Mouse (Mus musculus) gastrocnemius, postnatal 36 days (tissue): ENCODE measurements around the gene Olfr995. TPM values are rescaled to one million over a fixed set of nuclear protein-coding genes. Genes with fewer than 3 reads are reported as not detected.

Source experiments
- DNase-seq, 2 experiments: peaks; one replicate each; pipeline ENCODE4 v3.0.0; 2022
- intact Hi-C: fragments of 180-260 bp; cut with DNase I; formaldehyde crosslinking; loops from one replicate; pipeline ENCODE4 v1.15.1; 2025
- long read RNA-seq, 2 experiments: library from polyadenylated mRNA; stranded (forward); transcript quantifications; one replicate each; pipeline ENCODE4 v2.0.0; 2021
- total RNA-seq, 2 experiments: library from RNA; stranded (reverse); gene quantifications; 2 replicates each; pipeline ENCODE4 v1.2.3; 2021

Olfr995 gene
- not detected for total RNA-seq
- long read RNA-seq, experiment 1 = 0 reads
- long read RNA-seq, experiment 2 = 0 reads

- intact Hi-C loops = no loop called here
- no peak for DNase-seq
Measured at GRCm38 (mm10) chr2:85443539-85443938, at the start of gene Olfr995. TSS of gene Olfr995 (minus strand) at chr2:85443639.

GRCm38 (mm10) chr2:85490396-85490795 lies 47.0 kb upstream of the Olfr995 start:
- intact Hi-C loops = no loop called here
- no peak for DNase-seq

GRCm38 (mm10) chr2:85466801-85467325 lies 23.4 kb upstream of the Olfr995 start:
- DNase-seq = no peak
- intact Hi-C loops = no loop called here

GRCm38 (mm10) chr2:85442546-85442945 lies 893 bp downstream of the Olfr995 start:
- intact Hi-C loops = no loop called here
- no peak for DNase-seq

GRCm38 (mm10) chr2:85436351-85436750 lies 7.1 kb downstream of the Olfr995 start, which contains the start of gene Olfr994:
TSS of gene Olfr994 (minus strand) at chr2:85436451.
- intact Hi-C loops = no loop called here
- no peak for DNase-seq

GRCm38 (mm10) chr2:85425893-85426292 lies 17.5 kb downstream of the Olfr995 start:
- intact Hi-C loops = no loop called here
- no peak for DNase-seq

GRCm38 (mm10) chr2:85414777-85415176 lies 28.7 kb downstream of the Olfr995 start, which contains the start of gene Olfr993:
TSS of gene Olfr993 (minus strand) at chr2:85414877.
- DNase-seq = no peak
- intact Hi-C loops = no loop called here

GRCm38 (mm10) chr2:85409369-85409768 lies 34.1 kb downstream of the Olfr995 start, which contains the start of gene Olfr992:
TSS of gene Olfr992 (minus strand) at chr2:85409469.
- no peak for DNase-seq
- intact Hi-C loops = no loop called here

Other genes with a start within 250 kb of the Olfr995 start
- 1 to 10 TPM in 1 of 2 experiments, under 1 TPM in 1; 0.76 to 1.5 TPM for gene Lrrc55, start 246.4 kb downstream of the Olfr995 start, total RNA-seq
- gene Olfr987, start 104.3 kb downstream of the Olfr995 start, total RNA-seq = not detected
- gene Olfr988, start 80.4 kb downstream of the Olfr995 start, total RNA-seq = not detected
- gene Olfr992, start 34.2 kb downstream of the Olfr995 start, total RNA-seq = not detected
- gene Olfr993, start 28.8 kb downstream of the Olfr995 start, total RNA-seq = not detected
- gene Olfr994, start 7.2 kb downstream of the Olfr995 start, total RNA-seq = not detected
- not detected for gene 4833423E24Rik, start 75.4 kb upstream of the Olfr995 start, total RNA-seq
- gene Olfr996, start 135.6 kb upstream of the Olfr995 start, total RNA-seq = not detected
- gene Olfr998, start 145.3 kb upstream of the Olfr995 start, total RNA-seq = not detected
- not detected for gene Olfr1000, start 168.3 kb upstream of the Olfr995 start, total RNA-seq
- not detected for gene Olfr1002, start 207.1 kb upstream of the Olfr995 start, total RNA-seq
- not detected for gene Olfr154, start 220.8 kb upstream of the Olfr995 start, total RNA-seq
- not detected for gene Olfr1006, start 235.1 kb upstream of the Olfr995 start, total RNA-seq
- gene Olfr1008, start 245.8 kb upstream of the Olfr995 start, total RNA-seq = not detected